Mouse (Mus musculus): ENCODE measurements around the gene Rnf220. TPM values are rescaled to one million over a fixed set of nuclear protein-coding genes. Genes with fewer than 3 reads are reported as not detected.

Gene Rnf220
- polyA plus RNA-seq, 1 experiment from 2014 or later, result 77.8 TPM

DNA sequence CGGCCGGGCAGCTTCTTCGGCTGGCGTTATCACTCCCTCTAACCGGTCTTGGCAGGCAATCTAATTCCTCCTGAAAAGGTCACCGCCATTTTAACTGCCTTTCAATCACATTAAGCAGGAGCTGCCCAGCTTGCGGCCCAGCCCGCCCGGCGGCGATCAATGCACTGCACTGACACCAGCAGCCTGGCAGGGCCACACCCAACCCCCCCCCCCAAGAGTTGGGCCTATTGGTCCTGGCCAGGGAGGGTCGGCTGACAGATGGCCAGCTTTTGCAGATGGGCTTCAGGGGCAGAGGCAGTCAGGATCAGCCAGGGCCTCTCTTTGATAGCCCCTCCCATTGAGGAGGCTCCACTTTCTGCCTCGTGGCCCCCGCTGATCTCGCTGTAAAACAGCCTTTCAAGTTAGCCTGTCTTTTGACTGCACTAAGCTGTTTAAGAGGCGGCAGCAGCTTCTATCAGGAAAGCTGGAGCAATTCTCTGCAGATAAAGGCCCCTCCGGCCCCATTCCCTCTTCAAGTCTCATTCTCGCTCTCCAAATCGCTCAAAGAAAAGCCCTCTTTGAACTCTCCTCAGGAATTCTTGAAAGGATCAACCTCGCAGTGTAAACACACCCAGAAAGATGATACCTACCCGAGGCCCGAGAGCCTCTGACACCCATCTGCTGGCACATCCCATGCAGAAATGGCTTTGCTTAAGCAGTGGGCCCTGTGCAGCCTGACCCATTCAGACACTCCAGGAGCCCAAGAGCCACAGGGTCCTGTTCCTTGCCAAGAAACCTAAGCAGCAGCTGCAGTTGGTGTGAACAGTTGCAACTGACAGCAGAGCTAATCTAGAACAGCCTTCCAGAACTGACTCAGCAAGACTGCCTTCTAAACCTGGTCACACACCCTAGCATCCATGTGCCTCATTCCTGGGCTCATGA lies 213.3 kb downstream of the Rnf220 start:
- Histone ChIP-seq H3K4me3 (ENCODE audit: inconsistent target) (no peak overlapping the region), H3K36me3 (ENCODE audit: inconsistent target) (peaks cover 83% of the 10 kb centered on the region), H3K79me2 (ENCODE audit: inconsistent target) (peaks cover 23% of the 10 kb centered on the region), H3K27ac (no peak overlapping the region)
- 94% methylated on average over 17 of the region's 22 CpGs for WGBS (ENCODE audit: missing documents)

DNA sequence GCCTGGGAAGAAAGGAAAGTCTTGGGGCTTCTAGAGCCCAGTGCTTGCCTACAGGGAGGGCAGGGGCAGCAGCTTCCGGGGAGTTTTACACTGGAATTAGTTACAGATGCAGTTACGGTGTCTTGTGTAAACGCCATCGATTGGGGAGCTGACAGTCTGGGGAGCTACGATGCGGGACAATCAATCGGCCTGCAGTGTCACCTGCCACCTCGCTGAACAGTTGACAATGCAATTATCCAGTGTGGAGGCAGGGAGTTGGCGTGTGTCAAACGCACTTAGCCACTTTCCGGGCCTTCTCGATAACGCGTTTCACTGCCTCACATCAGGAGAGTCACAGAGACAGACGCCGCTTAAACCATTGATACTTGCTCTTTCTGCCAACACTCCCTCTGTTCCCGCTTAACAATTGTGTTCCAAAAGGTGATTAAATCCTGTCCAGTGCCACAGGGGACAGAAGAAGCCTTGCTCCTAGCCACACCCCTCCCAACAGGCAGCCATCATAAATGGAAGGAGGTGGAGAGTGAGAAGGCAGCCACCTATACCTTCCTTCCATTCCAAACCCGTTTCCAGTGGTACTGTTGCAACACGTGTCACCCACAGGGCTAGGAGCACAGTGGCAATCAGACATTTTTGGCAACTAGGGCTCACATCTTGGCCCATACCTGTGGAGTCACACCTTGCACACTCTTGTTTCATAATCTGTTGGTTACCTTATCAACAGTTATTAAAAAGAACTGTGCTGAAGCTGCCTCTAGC lies 215.6 kb downstream of the Rnf220 start:
- Histone ChIP-seq H3K27ac (no peak overlapping the region), H3K4me3 (ENCODE audit: inconsistent target) (no peak overlapping the region), H3K36me3 (ENCODE audit: inconsistent target) (peaks cover 96% of the 10 kb centered on the region), H3K79me2 (ENCODE audit: inconsistent target) (peaks cover 10% of the 10 kb centered on the region; the same call in 1 of the 2 replicates)
- WGBS (ENCODE audit: missing documents), result 89% methylated on average over 19 of the region's 19 CpGs

DNA sequence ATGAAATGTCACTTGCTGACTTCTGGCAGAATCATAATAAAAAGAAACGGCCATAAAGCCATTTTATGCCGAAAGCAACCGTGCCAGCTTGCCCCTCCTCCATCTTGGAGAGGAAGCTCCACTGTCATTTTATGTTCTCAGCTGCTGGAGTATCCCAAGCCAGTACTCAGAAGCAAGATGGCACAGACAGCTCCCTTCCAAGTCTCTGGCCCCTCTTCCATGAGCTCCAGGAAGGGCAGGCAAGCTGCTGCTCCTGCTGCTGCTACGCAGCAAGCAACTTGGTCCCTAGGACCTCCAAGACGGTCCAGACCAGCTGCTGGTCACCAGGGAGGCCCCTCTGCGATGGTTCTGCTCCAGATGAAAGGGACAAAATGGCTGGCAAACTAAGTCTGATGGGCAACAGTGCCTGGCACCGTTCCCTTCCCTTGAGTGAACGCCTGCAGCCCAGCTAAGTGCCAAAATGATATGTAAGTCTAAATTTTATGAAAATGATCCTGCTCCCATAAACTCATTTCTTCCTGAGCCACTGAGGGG lies 216.4 kb downstream of the Rnf220 start:
- Histone ChIP-seq H3K4me3 (ENCODE audit: inconsistent target) (no peak overlapping the region), H3K79me2 (ENCODE audit: inconsistent target) (peaks cover 2% of the 10 kb centered on the region; the same call in 1 of the 2 replicates), H3K27ac (no peak overlapping the region), H3K36me3 (ENCODE audit: inconsistent target) (peaks cover 96% of the 10 kb centered on the region)
- 92% methylated on average over 8 of the region's 8 CpGs for WGBS (ENCODE audit: missing documents)

DNA sequence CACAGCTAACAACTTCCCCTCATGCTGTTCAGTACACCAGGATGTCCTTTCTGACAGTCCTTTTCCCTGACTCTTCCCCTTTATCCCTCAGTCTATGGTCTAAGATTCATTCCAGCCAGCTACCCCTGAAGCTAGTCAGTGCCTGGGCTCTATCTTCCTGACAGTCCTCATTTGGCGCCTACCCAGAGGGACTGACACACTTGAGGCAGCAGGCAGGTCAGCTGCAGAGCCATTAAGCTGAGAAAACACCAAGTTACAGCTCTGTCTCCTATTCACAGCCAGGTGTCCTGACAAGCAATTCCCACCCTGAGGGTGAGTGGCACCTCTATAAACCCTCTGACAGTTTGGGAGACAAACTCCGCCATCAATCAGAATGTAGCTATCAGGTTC lies 217.6 kb downstream of the Rnf220 start:
- 100% methylated on average over 2 of the region's 2 CpGs for WGBS (ENCODE audit: missing documents)
- Histone ChIP-seq H3K27ac (no peak overlapping the region), H3K36me3 (ENCODE audit: inconsistent target) (peaks cover 96% of the 10 kb centered on the region), H3K4me3 (ENCODE audit: inconsistent target) (no peak overlapping the region), H3K79me2 (ENCODE audit: inconsistent target) (no peaks in the 10 kb centered on the region; the same call in 1 of the 2 replicates)

DNA sequence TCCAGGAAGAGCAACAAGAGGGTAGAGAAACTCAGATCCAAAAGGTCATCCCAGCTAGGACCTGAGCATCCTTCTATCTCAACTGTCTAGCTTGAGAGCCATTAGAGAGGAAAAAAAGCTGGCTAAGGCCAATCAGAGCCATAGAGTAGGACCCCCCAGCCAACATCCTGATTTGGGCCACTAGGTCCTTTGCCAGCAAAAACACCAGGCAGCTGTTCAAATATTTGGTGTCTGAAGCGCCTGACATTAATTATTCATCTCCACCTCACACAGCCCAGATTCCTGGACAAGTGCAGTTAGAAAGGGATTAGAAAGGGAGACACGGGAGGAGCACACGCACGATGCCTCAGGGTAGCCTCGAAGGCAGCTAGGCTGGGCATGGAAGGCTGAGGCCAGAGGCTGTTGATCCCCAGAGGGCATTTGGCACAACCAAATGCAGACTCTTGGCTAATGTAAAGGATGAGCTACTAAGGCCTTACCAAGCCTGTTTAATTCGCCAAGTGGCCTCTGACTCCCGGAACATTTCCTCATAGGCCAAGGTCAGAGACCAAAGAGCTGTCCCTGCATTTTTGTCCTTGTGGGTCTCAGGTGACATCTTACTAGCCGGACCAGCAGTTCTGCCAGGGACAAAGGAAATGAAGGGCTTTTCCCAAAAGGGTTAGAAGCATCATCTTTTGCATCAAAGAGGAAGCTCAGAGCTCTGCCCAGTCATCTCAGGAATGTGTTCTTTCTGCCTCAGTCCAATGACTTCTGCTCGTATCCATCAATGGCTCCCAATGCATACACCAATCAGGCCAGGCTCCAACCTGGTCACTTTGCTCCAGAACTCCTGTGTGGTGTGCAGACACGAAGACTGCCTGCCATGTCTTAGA lies 218.2 kb downstream of the Rnf220 start:
- no peak overlapping the region for H3K4me3 ChIP-seq (ENCODE audit: inconsistent target)
- no peak overlapping the region for H3K27ac ChIP-seq
- WGBS (ENCODE audit: missing documents), result 96% methylated on average over 10 of the region's 10 CpGs
- H3K36me3 ChIP-seq (ENCODE audit: inconsistent target), result peaks cover 95% of the 10 kb centered on the region
- H3K79me2 ChIP-seq (ENCODE audit: inconsistent target), result no peaks in the 10 kb centered on the region; the same call in 1 of the 2 replicates

DNA sequence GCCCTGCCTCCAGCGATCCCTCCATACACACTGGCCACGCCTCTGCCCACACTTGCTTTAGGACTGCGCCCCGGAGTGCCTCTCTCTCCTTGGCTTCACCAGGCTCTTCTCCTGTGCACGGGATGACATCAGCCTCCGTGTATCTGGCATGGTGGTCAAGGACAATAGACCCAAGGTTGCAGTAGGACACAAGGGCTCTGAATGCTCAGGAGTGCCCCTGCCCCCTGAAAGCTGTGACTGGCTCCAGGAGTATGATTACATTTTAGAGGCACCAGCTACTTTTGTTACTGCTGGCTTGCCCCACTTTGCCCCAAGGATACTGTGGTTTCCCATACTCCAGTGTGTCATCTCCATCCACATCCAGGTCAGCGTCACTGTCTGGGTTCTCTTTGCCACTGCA lies 219.2 kb downstream of the Rnf220 start:
- no peaks in the 10 kb centered on the region; the same call in 1 of the 2 replicates for H3K79me2 ChIP-seq (ENCODE audit: inconsistent target)
- WGBS (ENCODE audit: missing documents), result 98% methylated on average over 7 of the region's 7 CpGs
- H3K27ac ChIP-seq, result no peak overlapping the region
- peaks cover 99% of the 10 kb centered on the region for H3K36me3 ChIP-seq (ENCODE audit: inconsistent target)
- H3K4me3 ChIP-seq (ENCODE audit: inconsistent target), result no peak overlapping the region

DNA sequence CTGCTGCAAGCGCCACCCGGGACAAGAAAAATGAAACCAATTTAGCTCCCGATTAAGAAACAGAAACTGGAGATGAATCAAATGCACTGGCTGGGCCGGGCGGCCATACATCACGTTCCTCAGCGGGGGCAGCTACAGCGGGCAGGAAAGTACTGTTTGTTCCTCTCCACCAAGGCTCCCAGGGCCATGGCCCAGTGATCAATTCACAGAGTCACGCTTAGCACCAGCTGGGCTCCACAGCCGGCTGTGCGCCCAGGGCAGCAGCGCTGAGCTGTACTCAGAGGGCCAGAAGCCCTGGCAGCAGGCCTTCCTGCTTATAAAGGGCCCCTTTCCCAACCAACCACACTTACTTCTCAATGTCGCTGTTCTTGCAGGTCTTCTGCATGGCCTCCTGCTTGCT lies 219.8 kb downstream of the Rnf220 start:
- 97% methylated on average over 13 of the region's 13 CpGs for WGBS (ENCODE audit: missing documents)
- Histone ChIP-seq H3K36me3 (ENCODE audit: inconsistent target) (peaks cover 99% of the 10 kb centered on the region), H3K27ac (no peak overlapping the region), H3K79me2 (ENCODE audit: inconsistent target) (no peaks in the 10 kb centered on the region; the same call in 1 of the 2 replicates), H3K4me3 (ENCODE audit: inconsistent target) (no peak overlapping the region)

DNA sequence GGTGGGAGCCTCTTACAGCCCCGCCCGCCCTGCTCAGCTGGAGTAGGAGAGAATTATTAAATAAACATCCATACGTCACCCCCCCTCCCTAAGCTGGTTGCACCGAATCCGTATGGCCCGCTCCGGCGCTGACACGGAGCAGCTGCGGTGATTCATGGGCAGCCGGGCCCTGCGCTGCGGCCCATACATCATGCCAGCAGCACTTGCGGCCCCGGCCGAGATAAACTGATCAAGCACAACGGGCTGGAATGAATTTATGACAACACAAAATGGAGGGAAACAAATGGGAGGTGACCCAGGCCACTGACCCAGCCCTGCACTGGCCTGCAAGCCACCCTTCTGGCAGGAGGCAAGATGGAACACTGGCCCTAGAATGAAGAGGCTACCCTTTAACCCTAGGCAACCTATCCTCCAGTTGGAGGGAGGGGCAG lies 220.6 kb downstream of the Rnf220 start:
- H3K36me3 ChIP-seq (ENCODE audit: inconsistent target), result peaks cover 95% of the 10 kb centered on the region
- H3K27ac ChIP-seq, result no peak overlapping the region
- H3K79me2 ChIP-seq (ENCODE audit: inconsistent target), result no peaks in the 10 kb centered on the region; the same call in 1 of the 2 replicates
- no peak overlapping the region for H3K4me3 ChIP-seq (ENCODE audit: inconsistent target)
- 97% methylated on average over 17 of the region's 17 CpGs for WGBS (ENCODE audit: missing documents)

DNA sequence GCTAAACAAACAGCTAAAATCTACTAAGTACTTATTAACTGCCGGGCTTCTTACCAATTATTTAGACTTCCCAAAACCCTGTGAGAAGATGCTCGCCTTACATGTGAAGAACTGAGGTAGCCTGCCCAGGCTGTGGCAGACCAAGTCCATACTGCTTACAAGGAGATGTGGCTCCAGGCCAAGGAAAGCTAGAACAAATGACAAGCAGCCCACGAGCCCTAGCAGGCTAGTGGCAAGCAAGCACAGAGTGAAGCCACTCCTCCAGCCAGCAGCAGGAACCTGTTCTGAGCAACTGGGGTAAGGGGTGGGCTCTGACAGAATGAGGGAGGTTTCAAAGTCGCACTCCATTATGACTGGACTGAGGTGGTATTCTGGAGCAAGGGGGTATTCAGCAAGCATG lies 222.1 kb downstream of the Rnf220 start:
- no peaks in the 10 kb centered on the region for H3K79me2 ChIP-seq (ENCODE audit: inconsistent target)
- 90% methylated on average over 4 of the region's 4 CpGs for WGBS (ENCODE audit: missing documents)
- H3K4me3 ChIP-seq (ENCODE audit: inconsistent target), result no peak overlapping the region
- H3K36me3 ChIP-seq (ENCODE audit: inconsistent target), result peaks cover 79% of the 10 kb centered on the region
- no peak overlapping the region for H3K27ac ChIP-seq

DNA sequence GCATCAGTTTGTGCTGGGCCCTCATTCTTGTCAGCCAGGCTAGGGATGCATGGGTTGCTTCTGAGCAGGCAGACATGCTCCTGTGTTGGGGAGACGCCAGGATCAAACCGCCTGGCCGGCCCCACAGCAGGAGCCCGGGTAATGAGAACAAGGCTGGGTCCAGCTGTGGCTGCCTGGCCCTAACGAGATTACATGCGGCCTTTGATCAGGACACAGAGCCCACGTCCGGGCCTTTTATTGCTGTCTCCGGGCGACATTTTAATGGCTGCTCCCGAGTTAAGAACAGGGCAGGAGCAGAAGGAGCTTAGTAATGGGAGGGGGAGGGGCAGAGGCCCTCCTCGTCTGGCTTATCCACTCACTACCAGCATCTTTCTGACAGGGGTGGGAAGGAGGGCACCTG lies 224.4 kb downstream of the Rnf220 start:
- no peak overlapping the region for H3K27ac ChIP-seq
- peaks cover 57% of the 10 kb centered on the region for H3K36me3 ChIP-seq (ENCODE audit: inconsistent target)
- no peaks in the 10 kb centered on the region for H3K79me2 ChIP-seq (ENCODE audit: inconsistent target)
- WGBS (ENCODE audit: missing documents), result 91% methylated on average over 12 of the region's 12 CpGs
- H3K4me3 ChIP-seq (ENCODE audit: inconsistent target), result no peak overlapping the region

DNA sequence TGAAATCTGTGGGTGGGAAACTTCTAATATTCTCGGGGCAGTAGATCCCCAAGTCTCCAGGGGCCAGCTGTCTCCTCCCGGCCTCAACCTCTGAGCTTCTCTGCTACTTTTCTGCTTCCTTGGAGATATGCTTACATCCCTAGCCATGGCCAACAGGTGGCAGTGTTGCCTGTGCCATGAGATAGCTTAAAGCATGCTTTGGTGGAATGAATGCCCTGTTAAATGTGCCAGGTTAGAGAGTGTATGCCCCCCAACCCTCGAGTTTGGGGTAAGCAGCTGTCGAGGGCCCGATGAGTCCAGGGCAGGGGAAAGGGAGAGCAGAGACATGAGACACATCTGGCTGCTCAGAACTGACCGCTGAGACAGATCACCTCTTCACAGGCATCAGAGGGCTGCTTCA lies 226.6 kb downstream of the Rnf220 start:
- no peak overlapping the region for H3K4me3 ChIP-seq (ENCODE audit: inconsistent target)
- 24% methylated on average over 6 of the region's 6 CpGs for WGBS (ENCODE audit: missing documents)
- H3K36me3 ChIP-seq (ENCODE audit: inconsistent target), result peaks cover 35% of the 10 kb centered on the region
- H3K27ac ChIP-seq, result no peak overlapping the region
- no peaks in the 10 kb centered on the region for H3K79me2 ChIP-seq (ENCODE audit: inconsistent target)

DNA sequence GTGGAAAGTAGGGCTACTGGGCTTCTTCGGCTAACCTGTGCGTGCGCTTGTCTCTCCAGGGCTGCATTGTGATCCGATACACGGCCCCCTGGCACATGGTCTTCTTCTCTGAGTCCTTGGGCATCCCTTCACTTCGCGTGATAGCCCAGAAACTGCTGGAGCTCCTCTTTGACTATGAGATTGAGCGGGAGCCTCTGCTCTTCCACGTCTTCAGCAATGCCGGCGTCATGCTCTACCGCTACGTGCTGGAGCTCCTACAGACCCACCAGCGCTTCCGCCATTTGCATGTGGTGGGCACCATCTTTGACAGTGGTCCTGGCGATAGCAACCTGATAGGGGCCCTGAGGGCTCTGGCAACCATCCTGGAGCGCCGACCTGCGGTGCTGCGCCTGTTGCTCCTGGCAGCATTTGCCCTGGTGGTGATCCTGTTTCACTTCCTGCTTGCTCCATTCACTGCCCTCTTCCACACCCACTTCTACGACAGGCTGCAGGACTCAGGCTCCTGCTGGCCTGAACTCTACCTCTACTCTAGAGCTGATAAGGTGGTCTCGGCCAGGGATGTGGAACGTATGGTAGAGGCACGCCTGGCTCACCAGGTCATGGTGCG lies 228.9 kb downstream of the Rnf220 start:
- peaks cover 13% of the 10 kb centered on the region for H3K36me3 ChIP-seq (ENCODE audit: inconsistent target)
- H3K27ac ChIP-seq, result no peak overlapping the region
- no peaks in the 10 kb centered on the region for H3K79me2 ChIP-seq (ENCODE audit: inconsistent target)
- 79% methylated on average over 25 of the region's 25 CpGs for WGBS (ENCODE audit: missing documents)
- no peak overlapping the region for H3K4me3 ChIP-seq (ENCODE audit: inconsistent target)

DNA sequence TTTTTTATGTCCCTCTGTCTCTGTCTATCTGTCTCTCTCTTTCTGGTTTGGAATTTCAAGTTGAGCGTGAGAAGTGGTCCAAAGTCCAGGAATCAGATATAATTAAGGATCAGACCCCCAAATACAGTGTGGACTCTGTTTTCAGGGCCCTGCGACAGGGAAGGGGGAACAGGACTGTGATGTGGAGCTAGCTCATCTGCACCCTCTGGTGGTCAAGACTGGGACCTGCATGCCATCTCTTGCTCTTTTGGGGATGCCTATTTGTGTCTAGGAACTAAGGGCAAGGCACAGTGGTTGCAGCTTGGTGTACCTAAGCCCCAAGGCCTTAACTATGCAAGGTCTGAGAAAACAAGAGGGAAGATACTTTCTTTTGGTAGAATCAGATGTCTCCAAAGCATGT lies 229.6 kb downstream of the Rnf220 start:
- Histone ChIP-seq H3K27ac (no peak overlapping the region), H3K4me3 (ENCODE audit: inconsistent target) (no peak overlapping the region), H3K79me2 (ENCODE audit: inconsistent target) (no peaks in the 10 kb centered on the region), H3K36me3 (ENCODE audit: inconsistent target) (peaks cover 6% of the 10 kb centered on the region; the same call in 1 of the 2 replicates)
- WGBS (ENCODE audit: missing documents), result 6% methylated on average over 2 of the region's 2 CpGs

DNA sequence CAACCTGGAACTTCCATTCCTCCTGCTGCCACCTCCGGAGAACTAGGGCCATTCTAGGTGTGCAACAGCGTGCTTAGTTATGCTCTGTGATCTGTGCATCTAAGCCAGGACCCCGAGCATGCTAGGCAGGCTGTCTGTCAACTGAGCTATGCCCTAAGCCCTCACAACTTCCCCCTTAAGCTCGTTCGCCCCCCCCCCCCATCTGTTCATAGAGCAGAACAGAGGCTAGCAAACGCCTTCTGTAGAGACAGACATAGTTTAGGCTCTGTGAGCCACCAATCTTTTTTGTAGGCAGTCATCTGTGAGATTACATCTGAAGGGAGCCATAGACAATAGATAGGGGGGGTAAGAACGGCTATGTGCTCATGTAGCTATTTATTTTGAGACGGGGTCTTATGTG lies 233.9 kb downstream of the Rnf220 start:
- 85% methylated on average over 5 of the region's 8 CpGs for WGBS (ENCODE audit: missing documents)
- H3K79me2 ChIP-seq (ENCODE audit: inconsistent target), result no peaks in the 10 kb centered on the region
- no peak overlapping the region for H3K27ac ChIP-seq

More for the DNA sequence above, 233.9 kb downstream of the Rnf220 start:
- Histone ChIP-seq H3K4me3 (ENCODE audit: inconsistent target) (no peak overlapping the region), H3K36me3 (ENCODE audit: inconsistent target) (no peaks in the 10 kb centered on the region)

Data from macrophage (primary cell).